Mouse (Mus musculus): ENCODE data around the gene Hoxa6.

- no peak for TF ChIP-seq MYOD1 (IDR thresholded peaks at IDR 0.05; ENCODE audit: control insufficient read depth, insufficient read length, low read depth)
- TF ChIP-seq MYOG (IDR thresholded peaks at IDR 0.05; ENCODE audit: control insufficient read depth, extremely low read depth, insufficient read length): no peak
- TF ChIP-seq CTCF (IDR thresholded peaks at IDR 0.05; ENCODE audit: control insufficient read depth, insufficient read depth, insufficient read length): no peak
- no peak for TF ChIP-seq MAX (IDR thresholded peaks at IDR 0.05)
- no peak for TF ChIP-seq CEBPB (IDR thresholded peaks at IDR 0.05; ENCODE audit: low read depth)
- TF ChIP-seq USF1 (IDR thresholded peaks at IDR 0.05; ENCODE audit: low read depth): no peak
- no peak for TF ChIP-seq FOSL1 (IDR thresholded peaks at IDR 0.05; ENCODE audit: insufficient read depth, low read length, poor library complexity, severe bottlenecking)
Measured at GRCm38 (mm10) chr6:52167736-52168161, 40.8 kb downstream of the Hoxa6 start.
